Mouse (Mus musculus) intestine, embryonic 14.5 days (tissue): ENCODE results near the gene Hddc2. TPM values are rescaled to one million over a fixed set of nuclear protein-coding genes. Genes with fewer than 3 reads are reported as not detected.

Source experiments
- ATAC-seq: fragments of 200-750 bp; cut with Nextera tagmentation; replicated peaks from 2 replicates; pipeline ENCODE4 v1.8.0; 2017; ENCODE audit warnings: low read depth, moderate number of reproducible peaks, moderate TSS enrichment, moderate library complexity; ENCODE audit not compliant: low FRiP score, low TSS enrichment
- DNase-seq: peaks from one replicate; pipeline ENCODE4 v3.0.0-alpha.2; 2018; ENCODE audit warnings: low spot score
- H3K27ac ChIP-seq: fragments of 300-500 bp; sonication (generic); 2 replicates; pipeline ENCODE4 v1.5.1; 2014; ENCODE audit warnings: low read depth, mild to moderate bottlenecking, control low read depth
- H3K27me3 ChIP-seq: fragments of 300-500 bp; sonication (generic); replicated peaks from 2 replicates; pipeline ENCODE4 v1.6.1; 2014; ENCODE audit warnings: low read length, control low read depth; ENCODE audit not compliant: control insufficient read depth, insufficient read depth
- H3K36me3 ChIP-seq: fragments of 300-500 bp; sonication (generic); 2 replicates; pipeline ENCODE4 v1.6.1; 2014; ENCODE audit warnings: low read length, control low read depth; ENCODE audit not compliant: control insufficient read depth, insufficient read depth
- H3K4me1 ChIP-seq: fragments of 300-500 bp; sonication (generic); replicated peaks from 2 replicates; pipeline ENCODE4 v1.6.1; 2014; ENCODE audit warnings: low read length, control low read depth, mixed read lengths; ENCODE audit not compliant: control insufficient read depth, insufficient read depth
- H3K4me2 ChIP-seq: fragments of 300-500 bp; sonication (generic); 2 replicates; pipeline ENCODE4 v1.6.1; 2014; ENCODE audit warnings: low read length
- H3K4me3 ChIP-seq: fragments of 300-500 bp; sonication (generic); 2 replicates; pipeline ENCODE4 v1.5.1; 2014; ENCODE audit warnings: low read depth, low read length, control low read depth, mixed read lengths
- H3K9ac ChIP-seq: fragments of 300-500 bp; sonication (generic); 2 replicates; pipeline ENCODE4 v1.6.1; 2014; ENCODE audit warnings: mild to moderate bottlenecking, low read length
- H3K9me3 ChIP-seq: fragments of 300-500 bp; sonication (generic); 2 replicates; pipeline ENCODE4 v1.6.1; 2016; ENCODE audit warnings: low read length, control low read depth; ENCODE audit not compliant: control insufficient read depth
- WGBS: fragments of 180-500 bp; shearing (Covaris S2); extraction: QIAGEN DNeasy Blood & Tissue Kit; methylation state at CpG from one replicate; pipeline ENCODE4 v1.1.7; 2014; 5-methylcytosine and 5-hydroxymethylcytosine counted together
- polyA plus RNA-seq: library from polyadenylated mRNA; unstranded; fragments of >200 nt; fragmentation: Nextera tagmentation; extraction: Ambion mirVana; gene quantifications from 2 replicates; pipeline ENCODE4 v1.2.1, GENCODE M21; 2014

The Hddc2 gene
- polyA plus RNA-seq, result 78.8 and 91.0 TPM in 2 replicates

GRCm38 (mm10) chr10:31312865-31313848 is at the start of gene Hddc2:
Hddc2 (plus strand) TSS chr10:31313383.
- H3K9me3 ChIP-seq, result no peaks in the 10 kb centered on the region
- H3K27ac ChIP-seq, result peak within 1 kb of the TSS; percentile 96
- peak; percentile 92 for DNase-seq
- peak; percentile 98 for ATAC-seq
- peaks cover 3% of the 10 kb centered on the region; the same call in 1 of the 2 replicates for H3K4me1 ChIP-seq
- peak within 1 kb of the TSS; percentile 68 for H3K4me2 ChIP-seq
- peak within 1 kb of the TSS; percentile 83 for H3K9ac ChIP-seq
- peak within 1 kb of the TSS; percentile 67 for H3K4me3 ChIP-seq
- H3K36me3 ChIP-seq, result peaks cover 19% of the 10 kb centered on the region
- no peaks in the 10 kb centered on the region for H3K27me3 ChIP-seq
- WGBS, result 4% methylated on average over 41 of the region's 44 CpGs

GRCm38 (mm10) chr10:31272738-31273137 is 40.4 kb upstream of the Hddc2 start:
- H3K4me2 ChIP-seq, result no peak overlapping the region
- H3K27me3 ChIP-seq, result no peaks in the 10 kb centered on the region
- H3K4me3 ChIP-seq, result no peak overlapping the region
- no peaks in the 10 kb centered on the region for H3K36me3 ChIP-seq
- H3K9ac ChIP-seq, result no peak overlapping the region
- no peak for DNase-seq
- H3K4me1 ChIP-seq, result no peaks in the 10 kb centered on the region
- WGBS, result 67% methylated on average over 2 of the region's 2 CpGs
- no peak overlapping the region for H3K27ac ChIP-seq
- no peak for ATAC-seq
- no peaks in the 10 kb centered on the region for H3K9me3 ChIP-seq

GRCm38 (mm10) chr10:31273171-31273570 is 40.0 kb upstream of the Hddc2 start:
- Histone ChIP-seq H3K27me3 (no peaks in the 10 kb centered on the region), H3K9ac (no peak overlapping the region), H3K4me1 (no peaks in the 10 kb centered on the region), H3K27ac (no peak overlapping the region), H3K4me3 (no peak overlapping the region), H3K9me3 (no peaks in the 10 kb centered on the region), H3K4me2 (no peak overlapping the region), H3K36me3 (no peaks in the 10 kb centered on the region)
- no peak for ATAC-seq
- no peak for DNase-seq
- 55% methylated on average over 1 of the region's 1 CpGs for WGBS

- no peak overlapping the region for H3K4me3 ChIP-seq
- no peaks in the 10 kb centered on the region for H3K9me3 ChIP-seq
Observed at GRCm38 (mm10) chr10:31287787-31288186, 25.4 kb upstream of the Hddc2 start.

GRCm38 (mm10) chr10:31288697-31289390 is 24.3 kb upstream of the Hddc2 start:
- Histone ChIP-seq H3K36me3 (no peaks in the 10 kb centered on the region), H3K4me2 (no peak overlapping the region), H3K4me1 (no peaks in the 10 kb centered on the region), H3K9me3 (no peaks in the 10 kb centered on the region), H3K27me3 (no peaks in the 10 kb centered on the region), H3K27ac (no peak overlapping the region), H3K4me3 (no peak overlapping the region), H3K9ac (no peak overlapping the region)
- DNase-seq (no peak), ATAC-seq (no peak)
- WGBS, result 87% methylated on average over 4 of the region's 4 CpGs

More at GRCm38 (mm10) chr10:31287787-31288186, 25.4 kb upstream of the Hddc2 start:
- Histone ChIP-seq H3K27ac (no peak overlapping the region), H3K27me3 (no peaks in the 10 kb centered on the region), H3K9ac (no peak overlapping the region), H3K36me3 (no peaks in the 10 kb centered on the region), H3K4me2 (no peak overlapping the region), H3K4me1 (no peaks in the 10 kb centered on the region)
- ATAC-seq (no peak), DNase-seq (no peak)

GRCm38 (mm10) chr10:31295705-31296104 is 17.5 kb upstream of the Hddc2 start:
- Histone ChIP-seq H3K4me3 (no peak overlapping the region), H3K4me1 (no peaks in the 10 kb centered on the region), H3K27ac (no peak overlapping the region), H3K27me3 (no peaks in the 10 kb centered on the region), H3K36me3 (no peaks in the 10 kb centered on the region), H3K4me2 (no peak overlapping the region), H3K9ac (no peak overlapping the region), H3K9me3 (no peaks in the 10 kb centered on the region)
- 60% methylated on average over 5 of the region's 5 CpGs for WGBS
- ATAC-seq (no peak), DNase-seq (no peak)

- Histone ChIP-seq H3K36me3 (no peaks in the 10 kb centered on the region), H3K4me1 (no peaks in the 10 kb centered on the region), H3K9ac (no peak overlapping the region), H3K4me3 (no peak overlapping the region), H3K27me3 (no peaks in the 10 kb centered on the region), H3K4me2 (no peak overlapping the region), H3K9me3 (no peaks in the 10 kb centered on the region), H3K27ac (no peak overlapping the region)
- DNase-seq (no peak), ATAC-seq (no peak)
- 69% methylated on average over 1 of the region's 1 CpGs for WGBS
Observed at GRCm38 (mm10) chr10:31296458-31296857, 16.7 kb upstream of the Hddc2 start.

GRCm38 (mm10) chr10:31297106-31297505 is 16.1 kb upstream of the Hddc2 start:
- Histone ChIP-seq H3K4me2 (no peak overlapping the region), H3K4me3 (no peak overlapping the region), H3K9ac (no peak overlapping the region), H3K9me3 (no peaks in the 10 kb centered on the region), H3K36me3 (no peaks in the 10 kb centered on the region), H3K27me3 (no peaks in the 10 kb centered on the region), H3K27ac (no peak overlapping the region), H3K4me1 (no peaks in the 10 kb centered on the region)
- no peak for ATAC-seq
- DNase-seq, result no peak
- 76% methylated on average over 4 of the region's 4 CpGs for WGBS
